Mouse (Mus musculus) stomach, embryonic 14.5 days (tissue): ENCODE measurements around the gene Ncam1. TPM values are rescaled to one million over a fixed set of nuclear protein-coding genes. Genes with fewer than 3 reads are reported as not detected.

Experiments
- ATAC-seq: fragments of 200-750 bp; cut with Nextera tagmentation; 2 replicates; pipeline ENCODE4 v1.8.0; 2017; ENCODE audit warnings: low read depth, moderate TSS enrichment; ENCODE audit not compliant: insufficient number of reproducible peaks, insufficient read depth, low FRiP score
- H3K27ac ChIP-seq: fragments of 300-500 bp; sonication (generic); 2 replicates; pipeline ENCODE4 v1.5.1; 2014; ENCODE audit warnings: mild to moderate bottlenecking, low read length, moderate library complexity, mixed read lengths
- H3K27me3 ChIP-seq: fragments of 300-500 bp; sonication (generic); 2 replicates; pipeline ENCODE4 v1.6.1; 2014; ENCODE audit warnings: low read length, control low read depth, mixed read lengths; ENCODE audit not compliant: control insufficient read depth, insufficient read depth
- H3K36me3 ChIP-seq: fragments of 300-500 bp; sonication (generic); 2 replicates; pipeline ENCODE4 v1.6.1; 2014; ENCODE audit warnings: mild to moderate bottlenecking, control low read depth, low read length, moderate library complexity, mixed read lengths; ENCODE audit not compliant: control insufficient read depth, insufficient read depth
- H3K4me1 ChIP-seq: fragments of 300-500 bp; sonication (generic); 2 replicates; pipeline ENCODE4 v1.6.1; 2014; ENCODE audit warnings: low read length, control low read depth, mixed read lengths; ENCODE audit not compliant: control insufficient read depth, insufficient read depth
- H3K4me2 ChIP-seq: fragments of 300-500 bp; sonication (generic); replicated peaks from 2 replicates; pipeline ENCODE4 v1.6.1; 2014; ENCODE audit warnings: low read depth, low read length, control low read depth
- H3K4me3 ChIP-seq: fragments of 300-500 bp; sonication (generic); 2 replicates; pipeline ENCODE4 v1.5.1; 2014; ENCODE audit warnings: low read depth, low read length, control low read depth
- H3K9ac ChIP-seq: fragments of 300-500 bp; sonication (generic); replicated peaks from 2 replicates; pipeline ENCODE4 v1.6.1; 2014; ENCODE audit warnings: low read depth, mild to moderate bottlenecking, control low read depth, low read length, moderate library complexity, mixed read lengths
- H3K9me3 ChIP-seq: fragments of 300-500 bp; sonication (generic); 2 replicates; pipeline ENCODE4 v1.6.1; 2016; ENCODE audit warnings: low read depth, low read length, control low read depth; ENCODE audit not compliant: control insufficient read depth
- WGBS: fragments of 180-500 bp; shearing (Covaris S2); extraction: QIAGEN DNeasy Blood & Tissue Kit; methylation state at CpG from one replicate; pipeline ENCODE4 v1.1.7; 2014; 5-methylcytosine and 5-hydroxymethylcytosine counted together
- polyA plus RNA-seq: library from polyadenylated mRNA; unstranded; fragments of >200 nt; fragmentation: Nextera tagmentation; extraction: Ambion mirVana; gene quantifications from 2 replicates; pipeline ENCODE4 v1.2.1, GENCODE M21; 2014

The Ncam1 gene
- polyA plus RNA-seq, 1 experiment from 2014 or later = 115 TPM

DNA sequence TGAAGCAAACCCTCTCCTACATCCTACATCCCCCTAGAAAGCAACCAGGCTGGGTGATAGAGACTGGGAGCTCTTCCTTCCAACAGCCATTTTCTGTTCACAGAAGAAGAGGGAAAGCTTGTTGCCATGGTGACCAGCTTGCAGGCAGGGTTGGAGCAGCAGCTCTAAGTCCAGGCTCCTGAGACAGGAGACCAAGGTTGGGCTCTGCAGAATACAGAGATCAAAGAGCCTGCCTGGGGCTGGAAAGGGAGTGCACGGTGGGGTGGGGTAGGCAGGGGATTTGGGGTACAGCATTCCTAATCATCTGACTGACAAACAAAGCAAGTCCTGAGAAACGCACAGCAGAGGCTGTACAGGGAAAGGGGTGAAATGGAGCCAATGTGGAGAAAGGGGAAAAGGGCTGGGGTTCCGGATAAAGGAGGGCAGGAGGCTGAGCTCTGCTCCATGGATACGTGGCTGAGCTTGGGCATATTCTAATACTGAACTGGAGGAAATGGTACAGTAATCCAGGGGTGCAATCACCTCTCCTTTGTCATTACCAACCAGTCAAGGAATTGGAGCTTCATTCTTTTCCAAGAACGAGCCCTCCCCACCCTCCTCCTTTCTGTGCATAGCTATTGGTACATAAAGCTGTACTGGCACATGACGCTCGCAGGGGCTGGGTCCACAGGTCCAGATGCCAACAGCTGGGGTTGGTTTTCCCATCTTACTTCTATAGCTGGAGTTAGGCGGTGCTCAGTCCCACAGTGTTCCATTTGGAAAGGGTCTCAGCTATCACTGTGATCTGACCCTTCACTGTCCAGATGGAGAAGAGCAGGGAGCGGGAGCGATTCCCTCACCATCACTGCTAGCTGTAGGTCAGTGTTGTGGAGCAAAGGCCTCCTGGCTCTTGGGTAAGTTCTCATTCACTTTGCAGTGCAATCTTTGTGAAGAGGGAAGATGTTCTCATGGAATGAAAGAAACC lies 227.7 kb downstream of the Ncam1 start:
- Histone ChIP-seq H3K9me3 (no peaks in the 10 kb centered on the region), H3K4me3 (no peak overlapping the region), H3K36me3 (peaks cover 18% of the 10 kb centered on the region), H3K4me1 (peaks cover 27% of the 10 kb centered on the region), H3K4me2 (no peak overlapping the region), H3K9ac (no peak overlapping the region), H3K27me3 (no peaks in the 10 kb centered on the region), H3K27ac (peak overlapping the region; percentile 86)
- 38% methylated on average over 10 of the region's 10 CpGs for WGBS
- 0 out of 2 replicates have a peak, but pooled peaks have one; percentile 38 for ATAC-seq

DNA sequence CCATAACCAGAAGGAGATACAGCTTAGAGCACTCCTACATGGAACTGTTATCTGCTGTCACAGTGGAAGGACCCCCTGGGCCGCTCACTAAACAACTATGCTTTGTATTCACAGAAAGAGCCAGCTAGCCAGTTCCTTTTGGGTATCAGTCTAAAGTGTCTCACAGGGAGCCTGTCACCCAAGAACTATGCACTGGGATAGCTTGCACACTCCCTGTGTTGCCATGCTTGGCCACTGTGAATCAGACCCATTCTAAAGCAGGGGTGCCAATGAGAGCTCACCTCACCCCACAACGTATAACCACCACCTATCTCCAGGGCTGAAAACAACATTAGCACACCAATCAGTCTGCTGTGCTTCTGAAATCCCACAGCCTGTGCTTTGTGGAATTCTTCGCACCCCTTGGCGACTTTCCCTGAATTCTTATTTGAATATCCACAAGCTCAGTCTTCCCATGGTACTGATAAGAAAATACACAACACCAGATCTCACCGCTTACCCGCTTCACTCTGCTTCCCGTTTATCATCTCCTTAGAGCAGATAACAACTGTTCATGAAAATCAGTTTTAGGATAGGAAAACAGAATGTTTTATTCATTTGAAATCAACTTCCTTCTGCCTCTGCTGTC lies 228.6 kb downstream of the Ncam1 start:
- 42% methylated on average over 7 of the region's 7 CpGs for WGBS
- ATAC-seq = no peak
- peaks cover 20% of the 10 kb centered on the region for H3K36me3 ChIP-seq
- no peak overlapping the region for H3K4me3 ChIP-seq
- H3K9ac ChIP-seq = no peak overlapping the region
- H3K27me3 ChIP-seq = no peaks in the 10 kb centered on the region
- no peak overlapping the region for H3K4me2 ChIP-seq
- H3K9me3 ChIP-seq = no peaks in the 10 kb centered on the region
- peak overlapping the region; percentile 86; the same call in 1 of the 2 replicates for H3K27ac ChIP-seq
- H3K4me1 ChIP-seq = peaks cover 27% of the 10 kb centered on the region

GRCm38 (mm10) chr9:49565846-49566245 lies 232.9 kb downstream of the Ncam1 start:
- Histone ChIP-seq H3K27ac (no peak overlapping the region), H3K9ac (no peak overlapping the region), H3K27me3 (no peaks in the 10 kb centered on the region), H3K4me3 (no peak overlapping the region), H3K36me3 (peaks cover 34% of the 10 kb centered on the region), H3K9me3 (no peaks in the 10 kb centered on the region), H3K4me1 (peaks cover 10% of the 10 kb centered on the region; the same call in 1 of the 2 replicates), H3K4me2 (no peak overlapping the region)
- WGBS = 78% methylated on average over 2 of the region's 2 CpGs
- no peak for ATAC-seq

GRCm38 (mm10) chr9:49558941-49559340 lies 239.8 kb downstream of the Ncam1 start:
- H3K9me3 ChIP-seq = no peaks in the 10 kb centered on the region
- no peaks in the 10 kb centered on the region for H3K4me1 ChIP-seq
- H3K27ac ChIP-seq = no peak overlapping the region
- no peak overlapping the region for H3K9ac ChIP-seq
- no peaks in the 10 kb centered on the region for H3K27me3 ChIP-seq
- H3K36me3 ChIP-seq = peaks cover 17% of the 10 kb centered on the region
- 93% methylated on average over 2 of the region's 2 CpGs for WGBS
- ATAC-seq = no peak
- no peak overlapping the region for H3K4me3 ChIP-seq
- H3K4me2 ChIP-seq = no peak overlapping the region

DNA sequence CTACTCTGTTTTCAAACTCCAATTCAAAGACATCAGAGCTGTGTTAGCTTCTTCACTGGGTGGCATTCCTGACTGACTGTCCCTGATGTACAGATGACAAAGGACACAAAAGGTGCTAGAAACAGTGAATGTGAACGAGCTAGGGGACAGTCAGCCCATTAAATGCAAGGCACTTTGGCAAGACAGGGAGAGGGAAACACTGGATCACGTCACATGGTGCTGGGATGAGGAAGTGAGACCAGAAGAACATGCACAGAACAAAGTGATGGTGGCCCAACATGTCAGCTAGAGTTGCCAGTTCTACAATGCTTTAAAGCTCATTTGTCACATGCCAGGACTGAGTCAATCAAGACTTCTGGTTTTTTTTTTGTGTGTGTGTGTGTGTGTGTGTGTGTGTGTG lies 247.4 kb downstream of the Ncam1 start:
- no peak overlapping the region for H3K4me2 ChIP-seq
- 79% methylated on average over 2 of the region's 2 CpGs for WGBS
- H3K27me3 ChIP-seq = no peaks in the 10 kb centered on the region
- no peak overlapping the region for H3K9ac ChIP-seq
- H3K9me3 ChIP-seq = no peaks in the 10 kb centered on the region
- H3K4me3 ChIP-seq = no peak overlapping the region
- ATAC-seq = no peak
- no peaks in the 10 kb centered on the region for H3K4me1 ChIP-seq
- peaks cover 2% of the 10 kb centered on the region; the same call in 1 of the 2 replicates for H3K36me3 ChIP-seq
- H3K27ac ChIP-seq = no peak overlapping the region

- no peak overlapping the region for H3K9ac ChIP-seq
- H3K27ac ChIP-seq = no peak overlapping the region
- no peaks in the 10 kb centered on the region for H3K27me3 ChIP-seq
- no peak overlapping the region for H3K4me3 ChIP-seq
- no peaks in the 10 kb centered on the region for H3K9me3 ChIP-seq
- H3K4me2 ChIP-seq = no peak overlapping the region
- WGBS = 78% methylated on average over 4 of the region's 4 CpGs
- 0 out of 2 replicates have a peak, but pooled peaks cover 3% of the 10 kb centered on the region for H3K4me1 ChIP-seq
- ATAC-seq = no peak
- H3K36me3 ChIP-seq = peaks cover 13% of the 10 kb centered on the region; the same call in 1 of the 2 replicates
These were observed 256.1 kb downstream of the Ncam1 start for GRCm38 (mm10) chr9:49542593-49542992.

DNA sequence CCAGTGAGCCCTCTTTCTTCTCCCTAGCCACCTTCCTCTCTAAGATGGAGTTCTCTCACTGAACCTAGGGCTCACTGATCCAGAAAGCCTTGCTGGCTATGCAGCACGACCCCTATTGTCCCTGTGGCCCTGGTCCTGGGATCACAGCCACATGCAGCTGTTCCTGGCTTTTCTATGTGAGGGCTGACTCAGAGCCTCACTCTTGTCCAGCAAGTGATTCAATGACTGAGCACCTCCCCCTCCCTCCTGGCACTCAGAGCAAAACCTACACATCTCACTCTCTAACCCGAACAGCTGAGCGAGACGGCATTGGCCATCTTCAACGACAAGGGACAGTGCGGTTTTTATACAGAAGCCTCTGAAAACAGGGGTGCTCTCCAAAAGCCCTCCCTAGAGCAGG lies 260.9 kb downstream of the Ncam1 start:
- no peak for ATAC-seq
- H3K27me3 ChIP-seq = no peaks in the 10 kb centered on the region
- H3K9me3 ChIP-seq = no peaks in the 10 kb centered on the region
- H3K36me3 ChIP-seq = peaks cover 8% of the 10 kb centered on the region; the same call in 1 of the 2 replicates
- 0 out of 2 replicates have a peak, but pooled peaks cover 11% of the 10 kb centered on the region for H3K4me1 ChIP-seq
- H3K27ac ChIP-seq = no peak overlapping the region
- no peak overlapping the region for H3K4me3 ChIP-seq
- H3K9ac ChIP-seq = no peak overlapping the region
- WGBS = 73% methylated on average over 6 of the region's 6 CpGs
- no peak overlapping the region for H3K4me2 ChIP-seq

GRCm38 (mm10) chr9:49536593-49536992 lies 262.1 kb downstream of the Ncam1 start:
- Histone ChIP-seq H3K9me3 (no peaks in the 10 kb centered on the region), H3K4me3 (no peak overlapping the region), H3K4me2 (no peak overlapping the region), H3K4me1 (0 out of 2 replicates have a peak, but pooled peaks cover 11% of the 10 kb centered on the region), H3K27me3 (no peaks in the 10 kb centered on the region), H3K9ac (no peak overlapping the region), H3K36me3 (no peaks in the 10 kb centered on the region; the same call in 1 of the 2 replicates), H3K27ac (no peak overlapping the region)
- no peak for ATAC-seq
- WGBS = 52% methylated on average over 6 of the region's 6 CpGs
